Mouse (Mus musculus) forebrain, embryonic 16.5 days (tissue): ENCODE results near the gene Tcf25. TPM values are rescaled to one million over a fixed set of nuclear protein-coding genes. Genes with fewer than 3 reads are reported as not detected.

Experiments
- ATAC-seq: fragments of 200-750 bp; cut with Nextera tagmentation; 2 replicates; pipeline ENCODE4 v1.8.0; 2017; ENCODE audit warnings: mild to moderate bottlenecking, moderate library complexity
- H3K27ac ChIP-seq: fragments of 300-500 bp; sonication (generic); 2 replicates; pipeline ENCODE4 v1.5.1; 2014; ENCODE audit warnings: low read length, control low read depth
- H3K27me3 ChIP-seq: fragments of 300-500 bp; sonication (generic); replicated peaks from 2 replicates; pipeline ENCODE4 v1.6.1; 2014; ENCODE audit warnings: low read length; ENCODE audit not compliant: control insufficient read depth, insufficient read depth
- H3K36me3 ChIP-seq: fragments of 300-500 bp; sonication (generic); 2 replicates; pipeline ENCODE4 v1.6.1; 2014; ENCODE audit not compliant: control insufficient read depth, insufficient read depth
- H3K4me1 ChIP-seq: fragments of 300-500 bp; sonication (generic); replicated peaks from 2 replicates; pipeline ENCODE4 v1.6.1; 2014; ENCODE audit warnings: low read length; ENCODE audit not compliant: control insufficient read depth, insufficient read depth
- H3K4me2 ChIP-seq: fragments of 300-500 bp; sonication (generic); 2 replicates; pipeline ENCODE4 v1.6.1; 2014; ENCODE audit warnings: mild to moderate bottlenecking, low read length, control low read depth
- H3K4me3 ChIP-seq: fragments of 300-500 bp; sonication (generic); replicated peaks from 2 replicates; pipeline ENCODE4 v1.5.1; 2014; ENCODE audit warnings: mild to moderate bottlenecking, low read length, control low read depth
- H3K9ac ChIP-seq: fragments of 300-500 bp; sonication (generic); replicated peaks from 2 replicates; pipeline ENCODE4 v1.6.1; 2014; ENCODE audit warnings: low read depth, low read length, control low read depth
- H3K9me3 ChIP-seq: fragments of 300-500 bp; sonication (generic); 2 replicates; pipeline ENCODE4 v1.6.1; 2016; ENCODE audit warnings: low read length; ENCODE audit not compliant: control insufficient read depth
- WGBS: fragments of 180-500 bp; shearing (Covaris S2); extraction: QIAGEN DNeasy Blood & Tissue Kit; methylation state at CpG from one replicate; pipeline ENCODE4 v1.1.7; 2014; 5-methylcytosine and 5-hydroxymethylcytosine counted together
- polyA plus RNA-seq: library from polyadenylated mRNA; unstranded; fragments of >200 nt; fragmentation: Nextera tagmentation; extraction: Ambion mirVana; gene quantifications from 2 replicates; pipeline ENCODE4 v1.2.1, GENCODE M21; 2015

The Tcf25 gene
- polyA plus RNA-seq, 1 experiment from 2014 or later, result 283 TPM

DNA sequence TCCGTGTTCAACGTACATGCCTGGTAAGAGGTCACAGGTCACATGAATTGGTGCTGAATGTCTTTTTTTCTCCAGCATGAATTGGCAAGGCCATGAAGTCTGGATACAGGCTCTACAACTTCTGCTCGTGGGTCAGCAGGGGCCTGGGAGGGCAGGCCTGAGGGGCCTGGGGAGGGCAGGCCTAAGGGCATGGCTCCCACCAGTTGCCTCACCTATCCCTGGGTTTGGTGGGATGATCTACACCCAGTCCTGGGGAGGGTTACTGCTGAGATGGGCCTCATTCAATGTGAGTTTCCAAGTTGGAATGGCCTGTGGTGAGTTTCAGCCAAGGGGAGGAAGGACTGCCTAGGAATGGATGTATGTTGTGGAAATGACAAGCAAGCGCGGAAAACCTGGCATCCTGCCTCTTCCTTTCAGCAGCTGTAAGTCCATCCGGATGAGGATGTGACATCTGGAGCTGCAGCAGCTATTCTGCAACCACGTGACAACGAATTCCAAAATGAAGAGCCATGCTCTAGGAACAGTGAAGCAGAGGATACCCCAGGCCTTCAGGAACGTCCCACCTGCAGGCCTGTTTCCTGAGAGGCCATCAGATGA, 29.3 kb downstream of the Tcf25 start:
- Histone ChIP-seq H3K9me3 (no peaks in the 10 kb centered on the region), H3K4me3 (no peak overlapping the region), H3K27ac (no peak overlapping the region), H3K36me3 (peaks cover 33% of the 10 kb centered on the region), H3K9ac (no peak overlapping the region), H3K4me1 (peaks cover 6% of the 10 kb centered on the region; the same call in 1 of the 2 replicates), H3K4me2 (no peak overlapping the region), H3K27me3 (no peaks in the 10 kb centered on the region)
- ATAC-seq, result no peak
- 89% methylated on average over 9 of the region's 9 CpGs for WGBS

DNA sequence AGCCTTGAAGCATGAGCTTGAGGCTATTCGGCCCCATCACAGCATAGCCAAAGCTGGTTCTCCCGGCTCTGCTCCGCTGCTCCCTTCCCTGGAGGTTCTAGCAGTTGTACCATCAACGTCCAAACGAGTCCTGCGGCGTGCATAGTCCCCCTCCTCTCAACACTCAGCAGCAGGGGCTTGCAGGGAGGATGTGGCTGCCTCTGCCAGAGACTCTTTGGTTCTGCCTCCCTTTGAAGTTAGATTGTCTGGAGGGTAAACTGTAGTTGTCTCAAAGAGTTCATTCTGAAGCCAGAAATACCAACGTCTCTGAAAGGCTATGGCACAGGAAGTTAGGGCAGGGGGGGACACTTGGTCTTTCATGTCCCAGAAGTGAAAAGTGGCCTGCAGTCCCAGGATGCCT, 31.0 kb downstream of the Tcf25 start:
- Histone ChIP-seq H3K9ac (no peak overlapping the region), H3K4me1 (peaks cover 16% of the 10 kb centered on the region), H3K4me3 (no peak overlapping the region), H3K27me3 (no peaks in the 10 kb centered on the region), H3K4me2 (no peak overlapping the region), H3K36me3 (peaks cover 18% of the 10 kb centered on the region), H3K27ac (no peak overlapping the region), H3K9me3 (no peaks in the 10 kb centered on the region)
- no peak for ATAC-seq
- 47% methylated on average over 8 of the region's 8 CpGs for WGBS

DNA sequence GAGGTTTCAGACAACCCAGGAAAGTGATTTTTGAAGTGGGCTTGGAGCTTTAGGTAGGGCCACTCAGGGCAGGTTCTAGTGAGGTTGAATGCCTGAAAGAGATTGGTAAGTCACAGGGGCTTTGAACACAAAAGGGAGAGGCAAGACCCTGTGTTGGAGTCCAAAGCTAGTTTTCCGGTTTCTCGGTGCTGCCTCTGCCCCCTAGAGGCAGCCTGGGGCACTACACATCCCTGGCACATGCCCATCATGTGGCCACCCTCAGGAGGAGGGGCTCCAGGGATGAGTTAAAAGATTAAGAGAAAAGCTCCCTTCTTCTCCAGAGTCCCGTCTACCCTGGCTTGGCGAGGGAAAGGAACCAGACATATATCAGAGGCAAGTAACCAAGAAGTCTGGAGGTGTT, 33.2 kb downstream of the Tcf25 start, which contains the start of gene Mc1r:
Gene Mc1r (plus strand): TSS at position 322 of the 400 bp plus-strand sequence.
- no peak within 1 kb of the TSS for H3K4me2 ChIP-seq
- H3K27ac ChIP-seq, result no peak within 1 kb of the TSS
- H3K27me3 ChIP-seq, result no peaks in the 10 kb centered on the region
- H3K4me1 ChIP-seq, result peaks cover 23% of the 10 kb centered on the region
- H3K9ac ChIP-seq, result no peak within 1 kb of the TSS
- WGBS, result 1% methylated on average over 4 of the region's 4 CpGs
- ATAC-seq, result no peak
- peaks cover 6% of the 10 kb centered on the region; the same call in 1 of the 2 replicates for H3K36me3 ChIP-seq
- H3K4me3 ChIP-seq, result no peak within 1 kb of the TSS
- no peaks in the 10 kb centered on the region for H3K9me3 ChIP-seq

DNA sequence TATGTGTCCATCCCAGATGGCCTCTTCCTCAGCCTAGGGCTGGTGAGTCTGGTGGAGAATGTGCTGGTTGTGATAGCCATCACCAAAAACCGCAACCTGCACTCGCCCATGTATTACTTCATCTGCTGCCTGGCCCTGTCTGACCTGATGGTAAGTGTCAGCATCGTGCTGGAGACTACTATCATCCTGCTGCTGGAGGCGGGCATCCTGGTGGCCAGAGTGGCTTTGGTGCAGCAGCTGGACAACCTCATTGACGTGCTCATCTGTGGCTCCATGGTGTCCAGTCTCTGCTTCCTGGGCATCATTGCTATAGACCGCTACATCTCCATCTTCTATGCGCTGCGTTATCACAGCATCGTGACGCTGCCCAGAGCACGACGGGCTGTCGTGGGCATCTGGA, 34.1 kb downstream of the Tcf25 start:
- Histone ChIP-seq H3K27ac (no peak overlapping the region), H3K4me3 (no peak overlapping the region), H3K9me3 (no peaks in the 10 kb centered on the region), H3K4me2 (no peak overlapping the region), H3K4me1 (peaks cover 23% of the 10 kb centered on the region), H3K36me3 (peaks cover 5% of the 10 kb centered on the region; the same call in 1 of the 2 replicates), H3K9ac (no peak overlapping the region), H3K27me3 (no peaks in the 10 kb centered on the region)
- 96% methylated on average over 13 of the region's 13 CpGs for WGBS
- ATAC-seq, result no peak

DNA sequence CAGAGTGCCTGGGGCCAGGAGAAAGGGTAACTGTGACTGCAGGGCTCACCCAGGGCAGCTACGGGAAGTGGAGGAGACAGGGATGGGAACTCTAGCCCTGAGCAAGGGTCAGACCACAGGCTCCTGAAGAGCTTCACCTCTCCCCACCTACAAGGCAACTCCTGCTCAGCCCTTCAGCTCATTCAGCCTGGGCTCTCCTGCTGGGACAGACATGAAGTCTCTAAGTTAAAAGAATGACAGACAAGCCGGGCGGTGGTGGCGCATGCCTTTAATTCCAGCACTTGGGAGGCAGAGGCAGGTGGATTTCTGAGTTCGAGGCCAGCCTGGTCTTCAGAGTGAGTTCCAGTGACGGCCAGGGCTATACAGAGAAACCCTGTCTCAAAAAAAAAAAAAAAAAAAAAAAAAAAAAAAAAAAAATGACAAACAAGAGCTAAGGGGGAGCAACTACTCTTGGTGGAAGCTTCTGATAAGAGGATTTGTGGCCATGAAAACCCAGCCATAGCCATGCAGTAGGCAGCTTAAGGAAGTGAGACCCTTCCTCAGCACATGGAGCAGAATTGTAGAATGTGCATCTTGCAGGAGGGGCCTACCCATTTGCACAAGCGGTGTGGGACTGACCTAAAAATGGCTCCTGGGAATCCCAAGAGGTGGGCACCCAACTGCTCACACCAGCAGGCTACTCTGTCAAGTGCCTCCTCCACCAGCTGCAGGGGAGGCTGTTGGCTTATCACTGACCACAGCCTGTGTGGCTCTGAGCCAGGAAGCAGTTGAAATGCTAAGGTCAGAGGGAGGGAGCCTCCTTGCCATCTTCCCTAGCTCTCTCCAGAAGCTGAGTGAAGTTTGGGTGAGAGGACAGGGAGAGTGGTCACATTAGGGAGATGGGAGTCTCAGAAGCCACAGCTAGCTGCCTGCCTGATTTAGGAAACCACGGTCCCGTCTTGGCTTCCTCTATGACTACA, 35.3 kb downstream of the Tcf25 start:
- Histone ChIP-seq H3K4me3 (no peak overlapping the region; the same call in 1 of the 2 replicates), H3K27me3 (no peaks in the 10 kb centered on the region), H3K9ac (no peak overlapping the region), H3K9me3 (no peaks in the 10 kb centered on the region), H3K27ac (peak overlapping the region; percentile 98), H3K4me1 (peaks cover 25% of the 10 kb centered on the region), H3K36me3 (no peaks in the 10 kb centered on the region), H3K4me2 (peak overlapping the region; percentile 98; the same call in 1 of the 2 replicates)
- ATAC-seq, result no peak
- WGBS, result 73% methylated on average over 9 of the region's 9 CpGs

DNA sequence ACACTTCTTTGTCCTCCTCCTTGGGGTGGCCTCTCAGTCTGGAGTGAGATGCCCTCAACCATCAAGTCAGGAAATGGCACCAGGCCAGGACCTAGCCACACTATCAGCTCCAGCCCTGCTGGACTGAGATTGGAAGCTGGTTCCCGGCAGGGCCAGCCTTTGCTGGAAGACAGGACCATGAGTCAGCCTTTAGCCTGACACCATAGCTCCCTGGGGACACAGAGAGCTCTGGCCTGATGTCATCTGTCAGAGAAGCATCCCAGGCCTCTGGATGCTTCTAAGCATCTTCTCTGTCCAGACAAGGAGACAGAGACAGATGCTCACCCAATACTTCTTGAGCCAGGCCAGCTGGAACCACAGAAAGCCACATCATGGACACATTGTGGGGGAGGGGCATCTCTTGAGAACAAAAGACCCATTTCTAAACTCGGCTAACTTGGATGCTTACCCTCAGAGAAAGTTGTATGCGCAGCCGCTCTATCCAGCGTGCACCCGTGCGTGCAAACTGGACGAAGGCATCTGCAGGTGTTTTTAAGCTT, 36.6 kb downstream of the Tcf25 start:
- H3K27me3 ChIP-seq, result no peaks in the 10 kb centered on the region
- H3K27ac ChIP-seq, result peak overlapping the region; percentile 98
- ATAC-seq, result no peak
- H3K4me1 ChIP-seq, result peaks cover 25% of the 10 kb centered on the region
- no peaks in the 10 kb centered on the region for H3K9me3 ChIP-seq
- no peaks in the 10 kb centered on the region for H3K36me3 ChIP-seq
- 18% methylated on average over 8 of the region's 8 CpGs for WGBS
- peak overlapping the region; percentile 97 for H3K9ac ChIP-seq
- H3K4me2 ChIP-seq, result peak overlapping the region; percentile 98
- peak overlapping the region; percentile 92 for H3K4me3 ChIP-seq

DNA sequence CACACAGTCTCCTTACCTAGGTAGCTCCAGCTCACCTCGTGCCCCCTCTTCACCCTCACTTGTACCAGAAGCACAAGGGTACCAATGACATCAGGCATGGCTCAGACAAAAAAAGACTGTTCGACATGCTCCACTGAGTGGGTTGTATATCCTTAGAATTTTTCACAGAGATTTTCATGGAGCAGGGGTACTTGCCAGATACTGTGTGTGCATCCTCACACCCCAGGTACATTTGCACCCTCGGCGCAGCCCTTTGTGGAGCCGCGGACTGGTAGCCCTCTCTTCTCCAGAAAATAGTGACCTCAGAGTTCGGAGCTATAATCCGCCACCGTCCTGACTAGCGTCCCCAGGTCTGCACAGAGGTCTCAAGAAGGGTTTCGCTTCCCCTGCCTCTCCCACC, 37.2 kb downstream of the Tcf25 start:
- Histone ChIP-seq H3K27ac (peak overlapping the region; percentile 98), H3K27me3 (no peaks in the 10 kb centered on the region), H3K4me1 (peaks cover 26% of the 10 kb centered on the region), H3K4me2 (peak overlapping the region; percentile 98), H3K4me3 (peak overlapping the region; percentile 92), H3K9ac (peak overlapping the region; percentile 97), H3K36me3 (no peaks in the 10 kb centered on the region), H3K9me3 (no peaks in the 10 kb centered on the region)
- WGBS, result 2% methylated on average over 11 of the region's 11 CpGs
- peak; percentile 0 for ATAC-seq

DNA sequence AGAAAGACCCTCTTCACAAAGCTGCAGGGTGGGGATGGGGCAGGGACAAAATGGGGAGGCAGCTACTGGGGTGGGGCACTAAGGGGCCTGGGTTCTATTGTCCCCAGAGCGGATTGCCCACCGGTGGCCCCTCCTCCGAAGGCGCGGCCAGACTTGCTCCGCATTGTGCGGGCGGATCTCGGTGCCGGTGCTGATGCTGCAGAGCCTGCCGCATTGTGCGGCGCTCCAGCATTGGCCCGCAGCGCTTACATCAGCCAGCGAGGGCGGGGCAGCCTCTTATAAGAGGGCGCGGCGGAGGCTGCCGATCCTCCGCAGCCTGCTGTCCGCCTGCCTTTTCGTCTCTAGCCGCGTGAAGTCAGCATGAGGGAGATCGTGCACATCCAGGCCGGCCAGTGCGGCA, 37.7 kb downstream of the Tcf25 start, which contains the start of gene Tubb3:
Gene Tubb3 (plus strand): TSS at position 179 of the 400 bp plus-strand sequence.
- H3K9ac ChIP-seq, result peak within 1 kb of the TSS; percentile 97
- no peaks in the 10 kb centered on the region for H3K36me3 ChIP-seq
- peak within 1 kb of the TSS; percentile 92 for H3K4me3 ChIP-seq
- ATAC-seq, result peak; percentile 95
- H3K4me2 ChIP-seq, result peak within 1 kb of the TSS; percentile 98
- peaks cover 30% of the 10 kb centered on the region for H3K4me1 ChIP-seq
- H3K27me3 ChIP-seq, result no peaks in the 10 kb centered on the region
- WGBS, result under 1% methylated on average over 29 of the region's 29 CpGs
- no peaks in the 10 kb centered on the region for H3K9me3 ChIP-seq
- H3K27ac ChIP-seq, result peak within 1 kb of the TSS; percentile 98

DNA sequence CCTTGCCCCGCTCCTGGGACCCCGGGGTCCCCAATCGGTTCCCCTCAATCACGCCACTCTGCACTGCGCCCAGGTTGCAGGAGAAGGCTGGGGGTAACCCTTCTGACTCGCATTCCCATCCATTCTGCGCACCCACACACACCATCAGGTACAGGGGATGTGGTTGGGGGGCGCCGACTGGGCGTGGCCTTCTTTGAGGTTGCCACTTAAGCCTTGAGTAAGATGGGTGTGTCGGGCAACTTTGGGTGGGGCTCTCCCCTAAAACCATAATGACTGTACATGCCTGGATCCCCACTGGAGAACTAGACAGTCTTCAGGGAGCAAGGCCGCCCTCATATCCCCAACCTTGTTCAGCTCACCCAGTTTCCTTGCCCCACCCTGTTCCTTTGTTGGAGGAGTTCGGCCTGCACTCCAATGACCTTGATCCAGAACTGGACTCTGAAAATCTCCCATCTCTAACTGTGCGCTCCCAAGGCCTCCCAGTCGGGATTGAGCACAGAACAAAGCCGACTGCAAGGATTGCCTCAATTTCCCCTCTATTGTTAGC, 38.3 kb downstream of the Tcf25 start:
- H3K27me3 ChIP-seq, result no peaks in the 10 kb centered on the region
- H3K27ac ChIP-seq, result peak overlapping the region; percentile 98
- H3K4me1 ChIP-seq, result peaks cover 33% of the 10 kb centered on the region
- no peaks in the 10 kb centered on the region; the same call in 1 of the 2 replicates for H3K36me3 ChIP-seq
- ATAC-seq, result peak; percentile 26
- H3K4me3 ChIP-seq, result peak overlapping the region; percentile 92
- no peaks in the 10 kb centered on the region for H3K9me3 ChIP-seq
- H3K9ac ChIP-seq, result peak overlapping the region; percentile 97
- WGBS, result under 1% methylated on average over 16 of the region's 16 CpGs
- H3K4me2 ChIP-seq, result peak overlapping the region; percentile 98
